Mouse (Mus musculus): ENCODE data around the gene Ifnab. TPM values are rescaled to one million over a fixed set of nuclear protein-coding genes. Genes with fewer than 3 reads are reported as not detected.

Ifnab gene
- 0.06 TPM in 2 replicates for polyA plus RNA-seq (2012; rRNA removed)

GRCm38 (mm10) chr4:88691259-88691658 lies at the start of gene Ifnab:
Gene Ifnab, minus strand, starts transcription at chr4:88691359.

GRCm38 (mm10) chr4:88721791-88722721 lies 30.9 kb upstream of the Ifnab start, which contains the start of the genes Gm26566 and Klhl9:
Gene Gm26566, plus strand, starts transcription at chr4:88721805.
Gene Klhl9, minus strand, starts transcription at chr4:88722465.

GRCm38 (mm10) chr4:88683812-88684211 lies 7.3 kb downstream of the Ifnab start, which contains the start of gene Ifna2:
Gene Ifna2, minus strand, starts transcription at chr4:88683912.

GRCm38 (mm10) chr4:88676824-88677223 lies 14.3 kb downstream of the Ifnab start, which contains the start of gene Ifna16:
Gene Ifna16, minus strand, starts transcription at chr4:88676924.

GRCm38 (mm10) chr4:88644359-88644758 lies 46.8 kb downstream of the Ifnab start, which contains the start of gene Ifna13:
Gene Ifna13, minus strand, starts transcription at chr4:88644459.

Other genes starting within 250 kb of the Ifnab start
- gene Ifnb1, start 168.6 kb downstream of the Ifnab start, polyA plus RNA-seq (2012; rRNA removed), result not detected in 2 replicates
- gene Ifna15, start 133.1 kb downstream of the Ifnab start, polyA plus RNA-seq (2012; rRNA removed), result not detected in 2 replicates
- gene Ifna14, start 119.6 kb downstream of the Ifnab start, polyA plus RNA-seq (2012; rRNA removed), result not detected in 2 replicates
- not detected in 2 replicates for gene Ifna9, start 99.0 kb downstream of the Ifnab start, polyA plus RNA-seq (2012; rRNA removed)
- not detected in 2 replicates for gene Ifna12, start 88.0 kb downstream of the Ifnab start, polyA plus RNA-seq (2012; rRNA removed)
- gene C87499, start 56.9 kb downstream of the Ifnab start, polyA plus RNA-seq (2012; rRNA removed), result not detected in 2 replicates
- not detected in 2 replicates for gene Ifna13, start 46.9 kb downstream of the Ifnab start, polyA plus RNA-seq (2012; rRNA removed)
- gene Ifna16, start 14.4 kb downstream of the Ifnab start, polyA plus RNA-seq (2012; rRNA removed), result not detected in 2 replicates
- not detected in 2 replicates for gene Ifna2, start 7.4 kb downstream of the Ifnab start, polyA plus RNA-seq (2012; rRNA removed)
- 0.11 and 0.25 TPM in 2 replicates for gene Gm26566, start 30.4 kb upstream of the Ifnab start, polyA plus RNA-seq (2012; rRNA removed)
- gene Klhl9, start 31.1 kb upstream of the Ifnab start, polyA plus RNA-seq (2012; rRNA removed), result 46.1 and 65.0 TPM in 2 replicates
- not detected in 2 replicates for gene Gm13271, start 63.5 kb upstream of the Ifnab start, polyA plus RNA-seq (2012; rRNA removed)
- gene Gm13283, start 68.8 kb upstream of the Ifnab start, polyA plus RNA-seq (2012; rRNA removed), result 0.05 and 0.10 TPM in 2 replicates
- gene Gm13290, start 82.5 kb upstream of the Ifnab start, polyA plus RNA-seq (2012; rRNA removed), result not detected in 2 replicates
- not detected in 2 replicates for gene Gm13289, start 85.6 kb upstream of the Ifnab start, polyA plus RNA-seq (2012; rRNA removed)
- not detected in 2 replicates for gene Gm13272, start 88.5 kb upstream of the Ifnab start, polyA plus RNA-seq (2012; rRNA removed)
- 0.05 and 0.10 TPM in 2 replicates for gene Ifnz, start 90.8 kb upstream of the Ifnab start, polyA plus RNA-seq (2012; rRNA removed)
- not detected in 2 replicates for gene Gm13276, start 94.3 kb upstream of the Ifnab start, polyA plus RNA-seq (2012; rRNA removed)
- not detected in 2 replicates for gene Gm13277, start 97.3 kb upstream of the Ifnab start, polyA plus RNA-seq (2012; rRNA removed)
- not detected in 2 replicates for gene Gm13278, start 100.2 kb upstream of the Ifnab start, polyA plus RNA-seq (2012; rRNA removed)
- 0.12 TPM in 1 of 2 replicates, not detected in the other for gene Gm13275, start 103.1 kb upstream of the Ifnab start, polyA plus RNA-seq (2012; rRNA removed)
- gene Gm13279, start 106.0 kb upstream of the Ifnab start, polyA plus RNA-seq (2012; rRNA removed), result not detected in 2 replicates
- gene Gm13285, start 108.3 kb upstream of the Ifnab start, polyA plus RNA-seq (2012; rRNA removed), result not detected in 2 replicates
- 0.12 TPM in 1 of 2 replicates, not detected in the other for gene Gm13287, start 111.9 kb upstream of the Ifnab start, polyA plus RNA-seq (2012; rRNA removed)
- 0.01 and 0.02 TPM in 2 replicates for gene Gm13288, start 114.2 kb upstream of the Ifnab start, polyA plus RNA-seq (2012; rRNA removed)
- not detected in 2 replicates for gene Ifna7, start 124.9 kb upstream of the Ifnab start, polyA plus RNA-seq (2012; rRNA removed)
- not detected in 2 replicates for gene Ifna11, start 128.6 kb upstream of the Ifnab start, polyA plus RNA-seq (2012; rRNA removed)
- not detected in 2 replicates for gene Ifna6, start 136.1 kb upstream of the Ifnab start, polyA plus RNA-seq (2012; rRNA removed)
- gene Ifna5, start 144.2 kb upstream of the Ifnab start, polyA plus RNA-seq (2012; rRNA removed), result not detected in 2 replicates
- gene Ifna4, start 150.5 kb upstream of the Ifnab start, polyA plus RNA-seq (2012; rRNA removed), result not detected in 2 replicates
- gene Ifna1, start 158.7 kb upstream of the Ifnab start, polyA plus RNA-seq (2012; rRNA removed), result not detected in 2 replicates
- not detected in 2 replicates for gene Ifne, start 188.8 kb upstream of the Ifnab start, polyA plus RNA-seq (2012; rRNA removed)